Mouse (Mus musculus) intestine, postnatal 0 days (tissue): ENCODE results near the gene Nol6. TPM values are rescaled to one million over a fixed set of nuclear protein-coding genes. Genes with fewer than 3 reads are reported as not detected.

Experiments used
- ATAC-seq: fragments of 200-750 bp; cut with Nextera tagmentation; 2 replicates; pipeline ENCODE4 v1.8.0; 2017; ENCODE audit warnings: mild to moderate bottlenecking, moderate TSS enrichment, moderate library complexity
- H3K27ac ChIP-seq: fragments of 300-500 bp; sonication (generic); 2 replicates; pipeline ENCODE4 v1.5.1; 2014; ENCODE audit warnings: mild to moderate bottlenecking, low read depth, low read length, moderate library complexity
- H3K27me3 ChIP-seq: fragments of 300-500 bp; sonication (generic); replicated peaks from 2 replicates; pipeline ENCODE4 v1.6.1; 2014; ENCODE audit warnings: low read length, mixed read lengths; ENCODE audit not compliant: control insufficient read depth, insufficient read depth
- H3K36me3 ChIP-seq: fragments of 300-500 bp; sonication (generic); 2 replicates; pipeline ENCODE4 v1.6.1; 2014; ENCODE audit warnings: mild to moderate bottlenecking, moderate library complexity; ENCODE audit not compliant: control insufficient read depth, insufficient read depth
- H3K4me1 ChIP-seq: fragments of 300-500 bp; sonication (generic); replicated peaks from 2 replicates; pipeline ENCODE4 v1.6.1; 2014; ENCODE audit warnings: antibody characterized with exemption, low read length, mixed read lengths; ENCODE audit not compliant: control insufficient read depth, insufficient read depth
- H3K4me2 ChIP-seq: fragments of 300-500 bp; sonication (generic); replicated peaks from 2 replicates; pipeline ENCODE4 v1.6.1; 2014; ENCODE audit warnings: low read depth, mild to moderate bottlenecking, moderate library complexity
- H3K4me3 ChIP-seq: fragments of 300-500 bp; sonication (generic); 2 replicates; pipeline ENCODE4 v1.5.1; 2014; ENCODE audit warnings: low read depth, low read length
- H3K9ac ChIP-seq: fragments of 300-500 bp; sonication (generic); 2 replicates; pipeline ENCODE4 v1.6.1; 2014; ENCODE audit warnings: mild to moderate bottlenecking, low read depth, low read length
- H3K9me3 ChIP-seq: fragments of 300-500 bp; sonication (generic); 2 replicates; pipeline ENCODE4 v1.6.1; 2016; ENCODE audit warnings: mixed run types; ENCODE audit not compliant: control insufficient read depth
- CTCF ChIP-seq: sonication (generic); IDR thresholded peaks from 2 replicates; pipeline ENCODE4 v1.5.1; 2016; ENCODE audit warnings: low read depth, mild to moderate bottlenecking, control low read depth, antibody characterized with exemption, moderate library complexity
- WGBS: fragments of 180-500 bp; shearing (Covaris S2); extraction: QIAGEN DNeasy Blood & Tissue Kit; methylation state at CpG from one replicate; pipeline ENCODE4 v1.1.7; 2014; 5-methylcytosine and 5-hydroxymethylcytosine counted together
- polyA plus RNA-seq: library from polyadenylated mRNA; unstranded; fragments of >200 nt; fragmentation: Nextera tagmentation; extraction: Ambion mirVana; gene quantifications from 2 replicates; pipeline ENCODE4 v1.2.1, GENCODE M21; 2015

The Nol6 gene
- polyA plus RNA-seq, 1 experiment from 2014 or later = 8.4 TPM

DNA sequence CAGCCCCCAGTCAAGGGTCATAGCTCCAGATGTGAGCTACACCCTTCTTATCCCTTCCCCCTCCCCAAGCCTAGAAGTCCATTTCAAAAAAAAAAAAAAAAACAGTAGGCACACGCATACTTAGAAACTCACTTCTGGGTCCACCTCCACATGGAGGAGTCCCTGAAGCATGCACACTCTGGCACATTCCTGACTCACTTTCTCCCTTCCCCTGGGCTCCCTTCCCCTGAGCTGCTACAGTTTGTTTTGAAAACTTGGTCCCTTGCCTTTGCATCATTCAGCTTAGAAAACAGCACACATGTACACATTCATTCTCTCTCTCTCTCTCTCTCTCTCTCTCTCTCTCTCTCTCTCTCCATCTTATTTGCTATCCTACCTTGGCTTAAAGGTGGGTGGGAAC lies 31.3 kb downstream of the Nol6 start:
- no peak for TF ChIP-seq CTCF
- H3K27ac ChIP-seq = no peak overlapping the region
- 58% methylated on average over 1 of the region's 1 CpGs for WGBS

DNA sequence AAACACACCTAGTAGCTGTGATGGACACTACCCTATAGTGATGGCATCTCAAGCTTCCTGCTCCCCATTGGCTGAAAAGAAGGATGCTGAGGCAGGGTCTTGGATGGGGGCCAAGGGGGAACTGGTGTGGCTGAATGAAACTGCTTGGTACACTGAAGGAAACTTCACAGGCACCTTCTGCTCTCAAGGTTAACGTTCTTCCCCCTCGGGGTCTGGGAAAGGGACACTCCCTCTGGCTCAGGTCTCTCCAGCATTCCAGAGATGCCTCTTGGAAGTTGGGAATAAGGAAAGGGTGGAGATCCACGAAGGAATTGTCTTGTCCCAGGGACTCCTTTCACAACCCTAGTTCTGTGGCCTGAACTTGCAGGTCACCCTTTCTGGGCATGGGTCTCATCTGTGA lies 32.9 kb downstream of the Nol6 start:
- Histone ChIP-seq H3K36me3 (no peaks in the 10 kb centered on the region), H3K9me3 (no peaks in the 10 kb centered on the region), H3K4me1 (peaks cover 14% of the 10 kb centered on the region), H3K27me3 (0 out of 2 replicates have a peak, but pooled peaks cover under 1% of the 10 kb centered on the region), H3K27ac (no peak overlapping the region), H3K4me3 (no peak overlapping the region), H3K4me2 (no peak overlapping the region), H3K9ac (no peak overlapping the region)
- ATAC-seq = no peak
- no peak for TF ChIP-seq CTCF
- WGBS = 33% methylated on average over 3 of the region's 3 CpGs

More for the DNA sequence above, 31.3 kb downstream of the Nol6 start:
- Histone ChIP-seq H3K4me2 (no peak overlapping the region), H3K9me3 (no peaks in the 10 kb centered on the region), H3K4me1 (peaks cover 19% of the 10 kb centered on the region), H3K36me3 (no peaks in the 10 kb centered on the region), H3K9ac (no peak overlapping the region), H3K4me3 (no peak overlapping the region), H3K27me3 (peaks cover 8% of the 10 kb centered on the region; the same call in 1 of the 2 replicates)
- no peak for ATAC-seq

DNA sequence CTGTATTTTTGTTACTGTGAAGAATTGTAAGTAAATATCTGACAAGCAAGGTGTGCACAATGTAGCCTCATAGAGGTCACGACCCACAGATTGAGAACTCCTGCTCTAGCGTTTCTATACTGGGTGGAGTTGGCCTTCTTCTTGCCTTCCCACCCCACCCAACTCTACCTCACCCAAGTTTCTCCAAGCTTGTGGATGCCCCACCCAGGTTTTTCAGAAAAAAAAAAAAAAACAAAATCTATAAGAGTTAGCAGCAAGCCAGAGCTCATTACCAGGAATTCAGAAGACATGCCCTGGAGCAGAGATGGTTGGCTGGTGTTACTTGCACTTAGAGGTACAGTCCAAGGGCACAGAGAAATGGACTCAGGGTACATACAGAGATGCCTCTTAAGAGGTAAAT lies 34.5 kb downstream of the Nol6 start:
- Histone ChIP-seq H3K4me2 (no peak overlapping the region), H3K4me1 (peaks cover 6% of the 10 kb centered on the region), H3K27ac (no peak overlapping the region), H3K9ac (no peak overlapping the region), H3K4me3 (no peak overlapping the region), H3K36me3 (no peaks in the 10 kb centered on the region), H3K27me3 (no peaks in the 10 kb centered on the region), H3K9me3 (no peaks in the 10 kb centered on the region)
- no peak for ATAC-seq
- WGBS = 52% methylated on average over 2 of the region's 2 CpGs
- TF ChIP-seq CTCF = no peak

DNA sequence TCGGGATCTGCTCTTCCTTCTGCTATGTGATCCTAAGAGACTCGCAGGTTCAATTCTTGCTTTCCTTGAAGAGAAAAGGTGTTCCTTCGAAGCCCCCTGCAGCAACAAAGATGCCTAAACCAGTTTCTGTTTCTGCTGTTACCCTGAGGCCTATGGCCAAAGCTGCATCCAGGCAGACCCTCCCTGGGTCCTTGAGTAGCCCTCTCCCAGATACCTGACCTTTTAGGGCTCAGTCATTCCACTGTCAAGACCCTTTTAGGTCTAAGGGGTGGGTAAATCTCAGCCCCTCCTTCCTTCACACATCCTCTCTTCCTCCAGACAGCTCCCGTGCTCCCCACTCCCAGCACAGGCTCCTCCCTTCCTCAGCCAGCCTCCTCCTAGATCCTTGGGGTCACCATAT lies 35.1 kb downstream of the Nol6 start:
- Histone ChIP-seq H3K4me1 (peaks cover 1% of the 10 kb centered on the region; the same call in 1 of the 2 replicates), H3K9me3 (no peaks in the 10 kb centered on the region), H3K27me3 (no peaks in the 10 kb centered on the region), H3K9ac (no peak overlapping the region), H3K36me3 (no peaks in the 10 kb centered on the region), H3K4me3 (no peak overlapping the region), H3K4me2 (no peak overlapping the region), H3K27ac (no peak overlapping the region)
- 78% methylated on average over 4 of the region's 4 CpGs for WGBS
- ATAC-seq = no peak
- no peak for TF ChIP-seq CTCF

DNA sequence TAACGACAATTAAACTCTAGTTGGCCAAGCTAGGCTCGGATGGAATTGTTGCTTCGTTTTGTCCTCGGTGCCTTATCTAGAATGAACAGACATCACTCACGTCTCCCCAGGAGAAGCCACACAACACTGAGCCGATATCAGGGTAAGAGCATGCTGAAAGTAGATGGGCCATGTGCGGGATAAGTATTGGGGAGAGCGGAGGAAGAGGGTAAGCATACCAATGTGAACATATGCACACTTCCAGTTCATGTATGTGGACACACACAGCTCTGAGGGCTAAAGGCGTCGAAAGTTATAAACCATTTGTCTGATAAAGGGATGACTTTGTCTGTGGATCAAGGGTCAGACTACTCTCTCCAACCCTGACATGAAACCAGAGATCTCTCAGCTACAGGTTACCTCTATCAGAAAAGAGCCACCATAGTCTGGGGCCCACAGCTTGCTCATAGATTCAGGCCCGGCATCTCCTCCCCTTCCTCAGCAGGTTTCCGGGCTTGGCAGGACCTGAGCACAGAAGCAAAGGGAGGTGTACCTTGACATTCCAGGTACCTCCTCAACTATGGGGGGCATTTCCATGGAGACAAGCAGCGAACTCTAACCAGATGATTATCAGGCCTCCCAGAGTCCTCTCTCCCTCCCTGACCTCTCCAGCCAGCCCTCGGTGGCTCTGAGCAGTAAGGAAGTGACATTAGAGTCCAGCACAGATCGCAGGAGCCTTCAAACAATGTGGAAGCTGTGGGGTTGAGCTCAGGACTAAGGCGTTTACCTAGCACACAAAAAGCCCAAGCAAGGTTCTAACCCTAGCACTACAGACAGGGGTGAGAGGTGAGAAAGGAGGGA lies 36.6 kb downstream of the Nol6 start:
- Histone ChIP-seq H3K36me3 (no peaks in the 10 kb centered on the region), H3K9me3 (no peaks in the 10 kb centered on the region), H3K9ac (no peak overlapping the region), H3K4me2 (no peak overlapping the region), H3K4me3 (no peak overlapping the region), H3K27me3 (no peaks in the 10 kb centered on the region), H3K4me1 (no peaks in the 10 kb centered on the region), H3K27ac (no peak overlapping the region)
- ATAC-seq = no peak
- WGBS = 72% methylated on average over 16 of the region's 16 CpGs
- TF ChIP-seq CTCF = no peak

DNA sequence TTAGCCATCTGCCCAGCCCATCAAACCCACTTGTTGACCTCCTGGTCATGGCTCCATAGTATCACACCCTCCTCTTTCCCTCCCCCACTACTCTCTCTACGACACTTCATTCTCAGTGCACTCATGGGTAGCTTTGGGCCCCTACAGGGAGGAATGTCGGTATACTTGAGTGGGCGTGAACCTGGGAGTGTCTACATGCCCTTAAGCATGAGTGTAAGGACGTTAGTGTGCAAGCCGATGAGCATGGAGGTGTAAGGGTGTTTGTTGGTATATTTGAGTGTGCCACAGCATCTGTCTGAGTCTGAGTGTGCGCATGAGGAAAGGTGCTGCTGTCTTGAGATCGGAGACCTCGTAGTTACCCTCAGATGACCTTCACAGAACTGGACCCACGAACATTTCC lies 37.3 kb downstream of the Nol6 start:
- no peaks in the 10 kb centered on the region for H3K9me3 ChIP-seq
- WGBS = 67% methylated on average over 9 of the region's 9 CpGs
- no peak overlapping the region for H3K4me3 ChIP-seq
- no peak for TF ChIP-seq CTCF
- no peaks in the 10 kb centered on the region for H3K36me3 ChIP-seq
- ATAC-seq = no peak
- no peaks in the 10 kb centered on the region for H3K4me1 ChIP-seq
- no peaks in the 10 kb centered on the region for H3K27me3 ChIP-seq
- no peak overlapping the region for H3K4me2 ChIP-seq
- no peak overlapping the region for H3K27ac ChIP-seq
- H3K9ac ChIP-seq = no peak overlapping the region
